Mouse (Mus musculus) granulocyte monocyte progenitor cell, adult 5-6 weeks (primary cell): Measurements from ENCODE around the gene Tas2r116. TPM values are rescaled to one million over a fixed set of nuclear protein-coding genes. Genes with fewer than 3 reads are reported as not detected.

Source experiments
- ATAC-seq: replicated peaks from 2 replicates; pipeline ENCODE4 v1.8.0; 2016; ENCODE audit warnings: mild to moderate bottlenecking, moderate TSS enrichment, inconsistent platforms; ENCODE audit not compliant: poor library complexity, severe bottlenecking
- total RNA-seq, 2 experiments: library from RNA; stranded (forward) in 1 of 2; stranded (reverse) in 1 of 2; fragments of 200-712, 200-1000 nt in 1 of 2; fragments of >200 nt in 1 of 2; fragmentation: Nextera tagmentation in 1 of 2; gene quantifications; 2 replicates each; pipeline ENCODE4 v1.2.3; 2014 to 2017

Gene Tas2r116
- total RNA-seq (2014; fragmentation: Nextera tagmentation) (not detected in 2 replicates), total RNA-seq (2017) (not detected in 2 replicates)

GRCm38 (mm10) chr6:132855138-132855537, at the start of gene Tas2r116:
Gene Tas2r116 (plus strand): TSS chr6:132855438.
- no peak for ATAC-seq

GRCm38 (mm10) chr6:132846842-132847241, 8.4 kb upstream of the Tas2r116 start, which contains the start of gene Tas2r123:
Gene Tas2r123 (plus strand): TSS chr6:132847142.
- ATAC-seq: no peak

- no peak for ATAC-seq
Observed at GRCm38 (mm10) chr6:132867708-132868107, 12.5 kb downstream of the Tas2r116 start, which contains the start of gene Tas2r110. Gene Tas2r110 (plus strand): TSS chr6:132868008.

- ATAC-seq: no peak
Observed at GRCm38 (mm10) chr6:132892711-132893110, 37.5 kb downstream of the Tas2r116 start, which contains the start of gene Tas2r113. Gene Tas2r113 (plus strand): TSS chr6:132893011.

Other genes starting within 250 kb of the Tas2r116 start
- not detected in 2 replicates for gene A630073D07Rik, start 203.9 kb upstream of the Tas2r116 start, total RNA-seq (2014; fragmentation: Nextera tagmentation)
- not detected in 2 replicates for gene A630073D07Rik, start 203.9 kb upstream of the Tas2r116 start, total RNA-seq (2017)
- not detected in 2 replicates for gene Tas2r120, start 198.5 kb upstream of the Tas2r116 start, total RNA-seq (2014; fragmentation: Nextera tagmentation)
- gene Tas2r120, start 198.5 kb upstream of the Tas2r116 start, total RNA-seq (2017): not detected in 2 replicates
- gene Tas2r121, start 154.4 kb upstream of the Tas2r116 start, total RNA-seq (2014; fragmentation: Nextera tagmentation): not detected in 2 replicates
- gene Tas2r121, start 154.4 kb upstream of the Tas2r116 start, total RNA-seq (2017): not detected in 2 replicates
- not detected in 2 replicates for gene Tas2r122, start 143.5 kb upstream of the Tas2r116 start, total RNA-seq (2014; fragmentation: Nextera tagmentation)
- not detected in 2 replicates for gene Tas2r122, start 143.5 kb upstream of the Tas2r116 start, total RNA-seq (2017)
- gene Tas2r115, start 117.4 kb upstream of the Tas2r116 start, total RNA-seq (2014; fragmentation: Nextera tagmentation): not detected in 2 replicates
- not detected in 2 replicates for gene Tas2r115, start 117.4 kb upstream of the Tas2r116 start, total RNA-seq (2017)
- gene Tas2r124, start 100.7 kb upstream of the Tas2r116 start, total RNA-seq (2014; fragmentation: Nextera tagmentation): not detected in 2 replicates
- gene Tas2r124, start 100.7 kb upstream of the Tas2r116 start, total RNA-seq (2017): not detected in 2 replicates
- gene Tas2r102, start 93.3 kb upstream of the Tas2r116 start, total RNA-seq (2014; fragmentation: Nextera tagmentation): not detected in 2 replicates
- gene Tas2r102, start 93.3 kb upstream of the Tas2r116 start, total RNA-seq (2017): not detected in 2 replicates
- gene Tas2r136, start 77.3 kb upstream of the Tas2r116 start, total RNA-seq (2014; fragmentation: Nextera tagmentation): not detected in 2 replicates
- gene Tas2r136, start 77.3 kb upstream of the Tas2r116 start, total RNA-seq (2017): not detected in 2 replicates
- not detected in 2 replicates for gene Tas2r117, start 52.6 kb upstream of the Tas2r116 start, total RNA-seq (2014; fragmentation: Nextera tagmentation)
- not detected in 2 replicates for gene Tas2r117, start 52.6 kb upstream of the Tas2r116 start, total RNA-seq (2017)
- not detected in 2 replicates for gene Tas2r123, start 8.3 kb upstream of the Tas2r116 start, total RNA-seq (2014; fragmentation: Nextera tagmentation)
- gene Tas2r123, start 8.3 kb upstream of the Tas2r116 start, total RNA-seq (2017): not detected in 2 replicates
- gene Tas2r110, start 12.6 kb downstream of the Tas2r116 start, total RNA-seq (2014; fragmentation: Nextera tagmentation): not detected in 2 replicates
- gene Tas2r110, start 12.6 kb downstream of the Tas2r116 start, total RNA-seq (2017): not detected in 2 replicates
- gene Tas2r113, start 37.6 kb downstream of the Tas2r116 start, total RNA-seq (2014; fragmentation: Nextera tagmentation): not detected in 2 replicates
- gene Tas2r113, start 37.6 kb downstream of the Tas2r116 start, total RNA-seq (2017): not detected in 2 replicates
- gene Tas2r125, start 54.2 kb downstream of the Tas2r116 start, total RNA-seq (2014; fragmentation: Nextera tagmentation): not detected in 2 replicates
- not detected in 2 replicates for gene Tas2r125, start 54.2 kb downstream of the Tas2r116 start, total RNA-seq (2017)
- gene Tas2r129, start 95.7 kb downstream of the Tas2r116 start, total RNA-seq (2014; fragmentation: Nextera tagmentation): not detected in 2 replicates
- gene Tas2r129, start 95.7 kb downstream of the Tas2r116 start, total RNA-seq (2017): not detected in 2 replicates
- not detected in 2 replicates for gene Tas2r131, start 102.5 kb downstream of the Tas2r116 start, total RNA-seq (2014; fragmentation: Nextera tagmentation)
- gene Tas2r131, start 102.5 kb downstream of the Tas2r116 start, total RNA-seq (2017): not detected in 2 replicates
- not detected in 2 replicates for gene Tas2r109, start 125.5 kb downstream of the Tas2r116 start, total RNA-seq (2014; fragmentation: Nextera tagmentation)
- gene Tas2r109, start 125.5 kb downstream of the Tas2r116 start, total RNA-seq (2017): not detected in 2 replicates
- gene Tas2r103, start 181.7 kb downstream of the Tas2r116 start, total RNA-seq (2014; fragmentation: Nextera tagmentation): not detected in 2 replicates
- gene Tas2r103, start 181.7 kb downstream of the Tas2r116 start, total RNA-seq (2017): not detected in 2 replicates
- gene Tas2r140, start 200.4 kb downstream of the Tas2r116 start, total RNA-seq (2014; fragmentation: Nextera tagmentation): not detected in 2 replicates
- not detected in 2 replicates for gene Tas2r140, start 200.4 kb downstream of the Tas2r116 start, total RNA-seq (2017)
- 31.7 and 42.5 TPM in 2 replicates for gene Smim10l1, start 249.5 kb downstream of the Tas2r116 start, total RNA-seq (2014; fragmentation: Nextera tagmentation)
- 74.2 and 88.5 TPM in 2 replicates for gene Smim10l1, start 249.5 kb downstream of the Tas2r116 start, total RNA-seq (2017)